Mouse (Mus musculus): ENCODE measurements at regions not wholly inside any gene's neighbourhood (a gene's known extent, or its start where the extent isn't known, plus 50 kb on each side); places are given as distances from the start of the nearest gene placed in this dataset.

GRCm38 (mm10) chr6:16314305-16315010 is 583.8 kb downstream of the Tfec start:
- TF ChIP-seq CTCF (IDR thresholded peaks at IDR 0.05; ENCODE audit: insufficient read depth, low read depth, low read length) (no peak), POLR2A (IDR thresholded peaks at IDR 0.05; ENCODE audit: insufficient read depth, low read depth, low read length) (no peak)

Measured in olfactory bulb, adult 2 months (tissue).